Mouse (Mus musculus): ENCODE measurements around the gene Fkbp15. TPM values are rescaled to one million over a fixed set of nuclear protein-coding genes. Genes with fewer than 3 reads are reported as not detected.

The Fkbp15 gene
- polyA plus RNA-seq, 1 experiment from 2014 or later: 26.9 TPM

DNA sequence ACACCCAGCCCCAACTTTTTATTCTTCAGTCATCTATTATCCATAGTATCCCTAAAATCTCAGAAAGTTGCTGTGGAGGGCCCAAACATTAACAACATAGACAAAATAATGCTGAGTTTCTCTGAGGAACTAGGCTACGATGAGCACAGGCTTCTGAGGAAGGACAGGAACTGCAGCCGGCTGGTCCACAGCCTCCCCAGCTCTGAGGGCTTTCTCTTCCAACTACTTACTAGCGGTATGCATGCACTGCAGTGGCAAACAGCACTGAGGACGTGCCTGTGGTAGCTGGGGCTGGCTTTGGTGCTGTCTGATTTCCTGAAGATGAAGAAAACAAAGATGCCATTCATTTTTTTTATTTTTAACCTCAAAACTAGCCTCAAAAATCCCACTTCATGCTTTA lies 14.5 kb downstream of the Fkbp15 start:
- no peak for ATAC-seq (ENCODE audit: low FRiP score, low read depth)
- Histone ChIP-seq H3K4me3 (no peak overlapping the region), H3K27me3 (replicated peaks) (no peaks in the 10 kb centered on the region), H3K4me2 (replicated peaks) (no peak overlapping the region), H3K36me3 (peaks cover 30% of the 10 kb centered on the region), H3K9me3 (no peaks in the 10 kb centered on the region; the same call in 1 of the 2 replicates), H3K9ac (no peak overlapping the region), H3K4me1 (no peaks in the 10 kb centered on the region), H3K27ac (no peak overlapping the region)
- WGBS: 91% methylated on average over 4 of the region's 4 CpGs

DNA sequence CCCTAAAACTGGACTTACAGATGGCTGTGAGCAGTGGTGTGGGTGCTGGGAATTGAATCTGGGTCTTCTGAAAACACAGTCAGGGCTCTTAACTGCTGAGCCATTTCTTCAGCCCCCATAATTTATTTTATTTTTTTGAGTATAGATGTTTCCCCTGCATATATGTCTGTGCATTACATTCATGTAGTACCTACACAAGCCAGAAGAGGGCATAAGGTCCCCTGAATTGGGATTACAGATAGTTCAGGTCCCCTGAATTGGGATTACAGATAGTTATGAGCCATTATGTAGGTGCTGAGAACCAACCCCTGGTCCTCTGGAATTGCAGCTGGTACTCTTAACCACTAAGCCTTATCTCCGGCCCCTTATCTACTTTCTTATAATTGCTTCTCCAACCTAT lies 16.3 kb downstream of the Fkbp15 start:
- Histone ChIP-seq H3K27me3 (replicated peaks) (no peaks in the 10 kb centered on the region), H3K36me3 (peaks cover 34% of the 10 kb centered on the region), H3K9ac (no peak overlapping the region), H3K4me3 (no peak overlapping the region), H3K4me1 (no peaks in the 10 kb centered on the region), H3K9me3 (no peaks in the 10 kb centered on the region; the same call in 1 of the 2 replicates), H3K4me2 (replicated peaks) (no peak overlapping the region), H3K27ac (no peak overlapping the region)
- ATAC-seq (ENCODE audit: low FRiP score, low read depth): no peak
- WGBS: 97% methylated on average over 1 of the region's 1 CpGs

DNA sequence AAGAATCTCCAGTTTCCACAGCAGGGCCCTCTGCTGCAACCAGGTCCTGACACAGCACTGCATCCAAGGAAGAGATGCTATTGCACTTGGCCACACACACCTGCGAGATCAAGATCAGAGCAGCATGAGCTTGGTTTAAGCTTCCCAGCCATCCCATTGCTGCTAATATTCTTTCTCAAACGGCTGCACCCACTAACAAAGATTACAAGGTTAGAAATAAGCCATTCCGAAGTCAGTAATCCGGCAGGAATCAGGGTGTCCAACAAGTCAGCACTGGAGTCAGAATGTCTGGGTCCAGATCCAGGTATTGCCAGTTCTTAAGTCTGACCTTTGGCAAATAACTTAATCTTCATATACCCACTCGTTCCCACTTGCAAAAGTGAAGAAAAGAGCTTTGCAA lies 21.8 kb downstream of the Fkbp15 start:
- no peak overlapping the region for H3K9ac ChIP-seq
- H3K4me3 ChIP-seq: no peak overlapping the region
- H3K4me1 ChIP-seq: no peaks in the 10 kb centered on the region
- H3K27ac ChIP-seq: no peak overlapping the region
- H3K9me3 ChIP-seq: no peaks in the 10 kb centered on the region
- no peak overlapping the region for H3K4me2 ChIP-seq (replicated peaks)
- H3K27me3 ChIP-seq (replicated peaks): no peaks in the 10 kb centered on the region
- no peak for ATAC-seq (ENCODE audit: low FRiP score, low read depth)
- 93% methylated on average over 5 of the region's 5 CpGs for WGBS
- H3K36me3 ChIP-seq: peaks cover 40% of the 10 kb centered on the region

DNA sequence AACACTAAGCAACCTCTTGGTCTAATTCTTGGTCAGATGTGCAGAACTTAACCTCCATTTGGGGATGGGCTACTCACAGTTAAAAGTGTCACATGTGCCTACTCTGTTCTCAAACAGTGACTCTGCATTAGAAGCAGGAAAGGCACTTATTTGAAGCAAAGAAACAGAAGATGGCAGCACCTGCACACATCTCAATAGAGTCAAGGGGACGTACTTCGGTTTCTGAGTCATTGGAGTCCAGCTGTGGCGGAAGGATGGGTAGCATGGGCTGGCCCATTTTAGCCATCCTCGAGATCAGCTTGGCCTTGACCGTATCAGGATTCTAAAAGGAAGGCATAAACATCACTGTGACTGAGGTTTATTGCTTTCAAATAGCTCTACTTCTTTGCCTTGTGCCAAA lies 28.4 kb downstream of the Fkbp15 start:
- H3K4me3 ChIP-seq: no peak overlapping the region
- H3K9ac ChIP-seq: no peak overlapping the region
- peaks cover 45% of the 10 kb centered on the region for H3K36me3 ChIP-seq
- no peaks in the 10 kb centered on the region for H3K27me3 ChIP-seq (replicated peaks)
- H3K9me3 ChIP-seq: no peaks in the 10 kb centered on the region
- no peak overlapping the region for H3K27ac ChIP-seq
- no peaks in the 10 kb centered on the region for H3K4me1 ChIP-seq
- H3K4me2 ChIP-seq (replicated peaks): no peak overlapping the region
- WGBS: 79% methylated on average over 5 of the region's 5 CpGs
- no peak for ATAC-seq (ENCODE audit: low FRiP score, low read depth)

DNA sequence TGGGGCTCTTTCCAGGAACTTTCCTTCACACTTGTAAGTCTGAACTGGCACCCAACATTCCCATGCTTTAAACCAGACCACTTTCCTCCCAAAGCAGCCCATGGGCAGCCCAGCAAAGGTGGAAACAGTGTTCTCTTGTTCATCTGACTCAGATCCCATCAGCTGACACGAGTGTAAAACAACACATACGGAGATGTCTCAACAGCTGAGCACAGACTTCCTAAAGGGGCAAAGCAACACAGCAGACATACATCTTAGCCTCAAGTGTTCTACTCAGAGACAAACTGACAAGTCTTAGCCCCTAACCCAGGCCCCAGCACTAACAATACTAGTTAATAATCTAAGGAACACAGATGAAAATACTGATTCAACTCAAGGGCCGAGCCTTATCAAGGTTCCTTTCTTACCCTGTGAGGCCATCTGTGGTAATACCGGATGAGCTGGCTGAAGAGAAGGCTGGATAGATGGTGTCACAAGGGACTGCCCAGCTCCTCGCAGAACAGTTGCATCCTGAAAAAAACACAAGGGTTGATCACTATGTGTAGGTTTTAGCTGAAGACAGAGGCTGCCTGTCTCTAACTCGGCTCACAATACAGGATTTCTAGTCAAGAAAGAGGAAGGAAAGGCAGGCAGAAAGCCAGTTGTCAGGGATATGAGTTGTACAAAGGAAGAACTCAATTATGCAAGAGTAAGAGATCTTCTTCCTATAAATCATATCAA lies 31.2 kb downstream of the Fkbp15 start:
- ATAC-seq (ENCODE audit: low FRiP score, low read depth): no peak
- Histone ChIP-seq H3K4me3 (no peak overlapping the region), H3K9me3 (no peaks in the 10 kb centered on the region), H3K4me2 (replicated peaks) (no peak overlapping the region), H3K9ac (no peak overlapping the region), H3K36me3 (peaks cover 38% of the 10 kb centered on the region), H3K27ac (no peak overlapping the region), H3K4me1 (no peaks in the 10 kb centered on the region), H3K27me3 (replicated peaks) (no peaks in the 10 kb centered on the region)
- WGBS: 90% methylated on average over 6 of the region's 6 CpGs

DNA sequence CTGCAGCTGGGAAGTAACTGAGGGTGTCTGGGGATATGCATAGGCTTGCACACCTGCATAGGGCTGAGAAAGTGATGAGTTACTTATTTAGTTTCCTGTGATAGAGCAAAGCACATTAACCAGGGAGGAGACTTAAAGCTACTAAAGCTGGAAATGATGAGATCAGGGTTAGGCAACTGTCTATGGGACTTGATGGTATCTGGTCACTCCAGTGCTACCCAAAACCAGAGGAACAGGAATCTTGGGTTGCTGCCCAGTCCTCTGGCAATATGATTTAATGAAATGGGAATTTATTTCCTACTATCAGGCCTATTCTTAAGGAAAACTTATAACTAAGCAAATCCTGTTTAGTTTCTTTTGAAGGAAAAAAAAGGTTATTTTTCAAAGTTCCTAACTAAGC lies 34.2 kb downstream of the Fkbp15 start:
- H3K36me3 ChIP-seq: peaks cover 43% of the 10 kb centered on the region
- no peaks in the 10 kb centered on the region for H3K9me3 ChIP-seq
- no peak overlapping the region for H3K9ac ChIP-seq
- H3K27me3 ChIP-seq (replicated peaks): no peaks in the 10 kb centered on the region
- H3K4me2 ChIP-seq (replicated peaks): no peak overlapping the region
- no peaks in the 10 kb centered on the region for H3K4me1 ChIP-seq
- H3K27ac ChIP-seq: no peak overlapping the region
- H3K4me3 ChIP-seq: no peak overlapping the region
- ATAC-seq (ENCODE audit: low FRiP score, low read depth): no peak

DNA sequence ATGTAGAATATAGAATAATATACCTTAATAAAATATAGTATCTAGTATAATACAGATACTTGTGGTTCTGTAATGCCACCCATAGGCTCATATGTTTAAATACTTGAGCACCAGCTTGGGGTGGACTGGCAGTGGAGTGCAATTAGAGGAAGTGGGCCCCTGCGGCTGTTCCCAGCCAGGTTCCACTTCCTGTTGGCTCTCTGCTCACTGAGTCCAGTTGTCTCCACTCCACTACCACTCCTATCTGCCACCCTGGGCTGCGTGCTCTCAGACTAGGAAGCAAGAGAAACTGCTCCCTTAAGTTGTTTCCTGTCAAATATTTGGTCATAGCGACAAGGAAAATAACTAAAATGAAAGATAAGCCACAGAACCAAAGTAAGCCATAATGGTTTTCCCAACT lies 37.7 kb downstream of the Fkbp15 start:
- no peak overlapping the region for H3K4me3 ChIP-seq
- no peak overlapping the region for H3K4me2 ChIP-seq (replicated peaks)
- ATAC-seq (ENCODE audit: low FRiP score, low read depth): no peak
- H3K9ac ChIP-seq: no peak overlapping the region
- WGBS: 96% methylated on average over 3 of the region's 3 CpGs
- H3K4me1 ChIP-seq: no peaks in the 10 kb centered on the region
- H3K27me3 ChIP-seq (replicated peaks): no peaks in the 10 kb centered on the region
- peaks cover 50% of the 10 kb centered on the region for H3K36me3 ChIP-seq
- H3K27ac ChIP-seq: no peak overlapping the region
- H3K9me3 ChIP-seq: no peaks in the 10 kb centered on the region

DNA sequence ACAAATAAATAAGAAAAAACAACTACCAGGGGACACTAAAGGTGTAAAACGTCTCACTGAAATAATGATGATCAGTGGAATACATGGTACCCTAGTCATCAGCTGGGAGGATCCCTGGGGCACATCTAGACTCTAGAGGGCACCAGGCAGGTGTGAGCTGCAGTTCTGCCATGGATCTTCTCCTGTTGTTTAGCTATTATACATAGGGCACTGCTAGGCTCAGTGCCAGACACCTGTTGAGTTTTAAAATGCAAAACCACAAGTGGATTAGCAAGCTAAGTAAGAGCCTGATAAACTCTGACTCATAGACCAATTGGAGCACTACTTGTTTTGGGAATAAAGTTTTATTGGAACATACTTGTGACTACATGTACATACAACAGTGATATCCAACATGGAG lies 42.1 kb downstream of the Fkbp15 start:
- WGBS: 70% methylated on average over 1 of the region's 1 CpGs
- no peak overlapping the region for H3K4me3 ChIP-seq
- no peak overlapping the region for H3K9ac ChIP-seq
- H3K27ac ChIP-seq: no peak overlapping the region
- no peaks in the 10 kb centered on the region for H3K9me3 ChIP-seq
- ATAC-seq (ENCODE audit: low FRiP score, low read depth): no peak
- no peaks in the 10 kb centered on the region for H3K27me3 ChIP-seq (replicated peaks)
- H3K4me2 ChIP-seq (replicated peaks): no peak overlapping the region
- H3K4me1 ChIP-seq: no peaks in the 10 kb centered on the region
- peaks cover 55% of the 10 kb centered on the region for H3K36me3 ChIP-seq

DNA sequence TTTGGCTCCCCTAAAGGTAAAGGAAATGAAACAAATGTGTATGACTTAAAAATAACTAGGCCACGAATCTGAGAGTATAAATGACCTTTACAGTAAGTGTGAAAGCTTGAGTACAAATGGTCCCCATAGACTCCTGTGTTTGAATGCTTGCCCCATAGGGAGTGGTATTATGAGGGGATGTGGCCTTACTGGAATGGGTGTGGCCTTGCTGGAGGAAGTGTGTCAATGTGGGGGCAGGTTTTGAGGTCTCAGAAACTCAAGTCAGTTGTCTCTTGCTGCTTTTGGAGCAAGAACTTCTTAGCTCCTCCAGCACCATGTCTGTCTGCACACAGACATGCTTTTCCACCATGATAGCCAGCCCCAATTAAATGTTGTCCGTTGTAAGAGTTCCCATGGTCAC lies 43.9 kb downstream of the Fkbp15 start:
- no peaks in the 10 kb centered on the region for H3K27me3 ChIP-seq (replicated peaks)
- peaks cover 52% of the 10 kb centered on the region for H3K36me3 ChIP-seq
- no peak overlapping the region for H3K4me3 ChIP-seq
- no peak overlapping the region for H3K9ac ChIP-seq
- no peak overlapping the region for H3K27ac ChIP-seq
- 77% methylated on average over 2 of the region's 2 CpGs for WGBS
- no peaks in the 10 kb centered on the region for H3K4me1 ChIP-seq
- no peak for ATAC-seq (ENCODE audit: low FRiP score, low read depth)
- no peaks in the 10 kb centered on the region for H3K9me3 ChIP-seq
- no peak overlapping the region for H3K4me2 ChIP-seq (replicated peaks)

DNA sequence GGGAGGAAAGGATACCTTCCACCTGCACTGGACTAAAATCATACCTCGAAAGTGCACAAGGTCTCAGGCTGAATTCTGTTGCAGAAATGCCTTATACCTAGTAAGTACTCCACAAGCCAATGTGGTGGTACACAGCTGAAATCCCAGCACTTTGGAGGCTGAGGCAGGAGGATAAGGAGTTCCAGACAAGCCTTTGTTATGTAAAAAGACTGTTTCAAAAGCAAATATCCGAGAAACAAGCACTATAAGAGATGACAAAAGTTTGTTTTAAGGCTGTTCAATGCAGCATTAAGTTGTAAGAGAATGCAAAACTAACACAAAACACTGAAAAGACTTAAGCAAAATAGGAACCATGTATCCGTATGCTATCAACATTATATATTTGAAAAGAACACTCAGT lies 45.8 kb downstream of the Fkbp15 start:
- Histone ChIP-seq H3K36me3 (peaks cover 44% of the 10 kb centered on the region), H3K27ac (no peak overlapping the region), H3K9ac (no peak overlapping the region), H3K4me1 (no peaks in the 10 kb centered on the region), H3K4me3 (no peak overlapping the region), H3K9me3 (no peaks in the 10 kb centered on the region), H3K4me2 (replicated peaks) (no peak overlapping the region), H3K27me3 (replicated peaks) (no peaks in the 10 kb centered on the region)
- whole genome bisulfite sequencing: 82% methylated on average over 3 of the region's 3 CpGs
- no peak for ATAC-seq (ENCODE audit: low FRiP score, low read depth)

DNA sequence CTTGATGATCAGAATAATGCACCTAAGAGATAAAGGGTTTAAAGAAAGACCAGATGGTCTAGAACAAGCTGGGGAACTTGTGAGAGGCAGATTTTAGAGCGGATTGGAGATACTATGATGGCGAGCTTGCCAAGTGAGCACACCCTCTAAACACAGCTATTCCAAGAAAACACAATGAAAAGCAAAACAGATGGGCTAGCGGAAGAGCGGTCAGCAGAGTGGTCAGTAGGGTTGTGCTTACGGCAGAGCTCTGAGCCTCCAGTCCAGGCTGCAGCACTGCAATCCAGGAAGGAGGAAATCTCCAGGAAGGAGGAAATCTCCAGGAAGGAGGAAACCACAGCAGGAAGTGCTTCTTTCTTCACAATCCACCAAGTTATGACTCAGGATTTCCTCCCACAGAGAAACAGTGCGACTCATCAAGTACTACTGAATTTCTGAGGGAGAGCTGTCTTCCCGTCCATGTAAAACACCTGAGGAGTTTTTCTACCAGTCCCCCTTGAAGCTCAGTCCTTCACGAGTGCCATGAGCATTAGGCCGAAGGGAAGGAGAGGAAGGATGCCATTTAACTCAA lies 46.6 kb downstream of the Fkbp15 start:
- Histone ChIP-seq H3K9me3 (no peaks in the 10 kb centered on the region), H3K4me2 (replicated peaks) (no peak overlapping the region), H3K4me3 (no peak overlapping the region), H3K9ac (no peak overlapping the region), H3K4me1 (no peaks in the 10 kb centered on the region), H3K27ac (no peak overlapping the region), H3K27me3 (replicated peaks) (no peaks in the 10 kb centered on the region), H3K36me3 (peaks cover 39% of the 10 kb centered on the region)
- ATAC-seq (ENCODE audit: low FRiP score, low read depth): no peak
- WGBS: 89% methylated on average over 9 of the region's 9 CpGs

DNA sequence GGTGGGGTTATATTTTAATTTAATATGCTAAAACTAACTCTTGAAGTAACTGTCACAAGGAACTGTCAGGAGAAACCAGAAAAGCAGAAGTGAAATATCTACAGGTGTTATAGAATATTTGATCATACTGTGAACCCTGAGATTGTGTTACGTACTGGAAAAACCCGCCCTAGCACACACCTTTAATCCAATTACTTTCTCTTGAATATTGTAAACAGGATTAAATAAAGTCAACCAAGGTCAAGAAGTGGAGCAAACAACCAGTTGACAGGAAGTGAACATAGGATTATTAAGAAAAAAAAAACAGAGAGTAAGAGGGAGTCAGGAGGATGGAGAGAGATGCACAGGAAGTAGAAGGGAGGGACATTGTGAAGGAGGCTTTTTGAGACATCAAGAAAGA lies 47.5 kb downstream of the Fkbp15 start:
- no peak for ATAC-seq (ENCODE audit: low FRiP score, low read depth)
- Histone ChIP-seq H3K27ac (no peak overlapping the region), H3K4me2 (replicated peaks) (no peak overlapping the region)

DNA sequence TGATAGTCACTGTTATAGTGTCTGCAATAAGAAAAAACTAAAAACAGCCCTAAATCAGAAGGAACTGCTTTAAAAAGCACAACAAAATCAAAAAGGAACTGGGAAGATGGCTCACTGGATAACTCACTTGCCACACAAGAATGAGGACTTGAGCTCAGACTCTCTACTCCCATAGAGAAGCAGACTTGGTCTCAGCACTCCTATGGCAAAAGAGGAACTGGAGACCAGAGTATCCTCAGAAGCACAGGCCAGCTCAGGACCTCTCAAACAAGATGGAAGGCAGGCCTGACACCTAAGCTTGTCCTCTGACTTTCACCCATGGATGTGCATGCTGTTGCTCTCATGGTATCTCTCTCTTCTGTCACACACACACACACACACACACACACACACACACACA lies 51.9 kb downstream of the Fkbp15 start:
- ATAC-seq (ENCODE audit: low FRiP score, low read depth): no peak
- Histone ChIP-seq H3K27me3 (replicated peaks) (no peaks in the 10 kb centered on the region), H3K36me3 (peaks cover 56% of the 10 kb centered on the region), H3K4me3 (no peak overlapping the region), H3K9me3 (no peaks in the 10 kb centered on the region), H3K9ac (no peak overlapping the region), H3K27ac (no peak overlapping the region), H3K4me2 (replicated peaks) (no peak overlapping the region), H3K4me1 (no peaks in the 10 kb centered on the region)

More for the DNA sequence above, 47.5 kb downstream of the Fkbp15 start:
- no peaks in the 10 kb centered on the region for H3K27me3 ChIP-seq (replicated peaks)
- H3K4me1 ChIP-seq: no peaks in the 10 kb centered on the region
- WGBS: 98% methylated on average over 2 of the region's 2 CpGs
- H3K36me3 ChIP-seq: peaks cover 39% of the 10 kb centered on the region
- H3K9me3 ChIP-seq: no peaks in the 10 kb centered on the region
- no peak overlapping the region for H3K4me3 ChIP-seq
- H3K9ac ChIP-seq: no peak overlapping the region

Measured in neural tube, embryonic 12.5 days (tissue).